Mouse (Mus musculus) left cerebral cortex, adult 6 months (tissue): ENCODE results near the gene Tnfsf18. TPM values are rescaled to one million over a fixed set of nuclear protein-coding genes. Genes with fewer than 3 reads are reported as not detected.

ENCODE experiments used
- long read RNA-seq, 2 experiments: library from polyadenylated mRNA; unstranded; transcript quantifications; one replicate each; pipeline ENCODE4 v2.0.0; 2019 to 2020
- polyA plus RNA-seq: library from polyadenylated mRNA; unstranded; fragments of <200 nt; fragmentation: Nextera tagmentation; gene quantifications from 2 replicates; pipeline ENCODE4 v1.2.3, GENCODE M21; 2021

Gene Tnfsf18
- polyA plus RNA-seq = not detected in 2 replicates
- long read RNA-seq, experiment 1 = 0 reads
- long read RNA-seq, experiment 2 = 0 reads

DNA sequence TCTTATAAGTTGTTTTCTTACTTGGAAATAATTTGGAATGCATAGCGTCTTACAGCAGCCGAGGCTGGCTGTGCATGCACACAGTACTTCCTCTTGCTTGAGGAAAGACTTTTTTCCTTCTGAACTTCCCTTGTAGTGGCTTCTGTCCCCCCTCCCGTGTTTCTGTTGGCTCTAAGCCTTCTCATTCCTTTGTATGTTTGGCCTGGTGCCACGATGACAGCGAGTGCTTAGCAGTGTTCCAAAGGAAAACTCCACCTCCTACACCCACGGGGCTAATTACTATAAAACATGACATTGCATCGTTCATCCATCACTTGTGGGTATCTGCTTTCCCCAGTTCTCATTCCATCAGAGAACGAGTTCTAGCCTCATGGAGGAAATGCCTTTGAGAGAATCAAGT, at the start of gene Tnfsf18:
Gene Tnfsf18, plus strand, starts transcription at position 313 of the 400 bp plus-strand sequence.

Other genes with a start within 250 kb of the Tnfsf18 start
- 1,064 and 1,120 TPM in 2 replicates for gene Prdx6, start 243.4 kb upstream of the Tnfsf18 start, polyA plus RNA-seq
- gene Tnfsf4, start 99.2 kb upstream of the Tnfsf18 start, polyA plus RNA-seq = not detected in 2 replicates